Mouse (Mus musculus) lung, postnatal 10 days (tissue): ENCODE results near the gene Rpl36.
A peak's percentile ranks its signal among the peaks of the same experiment; 100 is the strongest.

Experiments used
- DNase-seq: peaks from one replicate; pipeline ENCODE4 v3.0.0; 2021

Rpl36 gene

GRCm38 (mm10) chr17:56613236-56613844 is at the start of gene Rpl36:
Gene Rpl36 (plus strand): TSS chr17:56613416.
- DNase-seq: peak; percentile 97

DNA sequence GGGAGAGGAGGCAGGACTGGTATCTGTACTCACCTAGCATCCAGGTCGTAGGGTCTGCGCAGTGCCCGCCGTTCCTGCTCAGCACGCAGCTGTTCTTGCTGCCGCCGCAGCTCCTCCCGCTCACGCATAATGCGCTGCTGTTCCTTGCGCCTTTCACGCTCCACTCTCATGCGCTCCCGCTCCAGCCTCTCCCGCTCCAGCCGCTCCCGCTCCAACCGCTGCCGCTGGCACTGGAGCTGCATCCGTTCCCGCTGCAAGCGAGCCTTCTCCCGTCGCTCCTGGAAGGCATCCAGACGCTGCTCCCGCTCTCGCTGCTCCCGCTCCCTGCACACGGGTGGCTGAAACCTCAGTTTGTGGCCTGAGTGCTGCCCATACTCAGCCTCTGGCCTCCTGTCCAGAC is 46.9 kb upstream of the Rpl36 start:
- no peak for DNase-seq

GRCm38 (mm10) chr17:56566918-56567317 is 46.3 kb upstream of the Rpl36 start:
- no peak for DNase-seq

- no peak for DNase-seq
These were observed 45.8 kb upstream of the Rpl36 start for GRCm38 (mm10) chr17:56567370-56567769.

DNA sequence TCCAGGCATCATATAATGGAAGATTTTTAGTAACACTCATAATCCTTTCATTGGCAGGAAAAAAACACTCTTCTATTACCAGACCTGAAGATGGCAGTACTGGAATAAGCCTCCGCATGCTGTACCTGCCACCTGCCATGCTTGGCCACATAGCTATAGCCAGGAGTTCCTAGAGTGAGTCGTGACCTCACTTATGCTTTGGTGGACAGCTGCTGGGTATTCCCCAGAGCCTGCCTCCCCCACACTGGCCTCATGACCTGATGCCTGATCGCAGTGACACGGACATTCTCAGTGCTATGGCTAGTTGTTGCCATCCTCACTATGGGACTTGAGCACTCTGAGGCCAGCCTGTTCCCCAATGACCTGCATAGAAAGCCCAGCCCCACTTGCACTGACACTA is 42.9 kb upstream of the Rpl36 start:
- DNase-seq: no peak

DNA sequence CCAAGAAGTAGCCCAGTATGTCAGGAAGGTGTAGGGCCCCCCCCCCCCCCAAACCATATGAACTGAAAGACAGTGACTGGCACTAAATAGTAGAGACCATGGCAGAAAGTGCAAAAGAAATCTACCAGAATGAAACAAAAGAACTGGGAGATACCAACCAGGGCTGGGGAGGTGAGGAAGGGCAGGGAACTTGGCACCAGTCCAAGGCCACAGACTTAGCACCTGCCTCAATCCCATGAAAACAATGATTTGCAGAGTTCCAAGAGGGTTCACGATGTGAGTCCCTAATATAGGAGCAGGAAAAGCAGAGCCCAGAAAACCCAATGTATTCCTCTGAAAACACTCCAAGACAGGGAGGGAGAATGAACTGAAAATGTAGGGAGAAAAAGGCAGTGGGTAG is 41.1 kb upstream of the Rpl36 start:
- no peak for DNase-seq

- no peak for DNase-seq
These were observed 40.3 kb upstream of the Rpl36 start for GRCm38 (mm10) chr17:56572939-56573338.

- no peak for DNase-seq
These were observed 30.1 kb upstream of the Rpl36 start for GRCm38 (mm10) chr17:56583071-56583470.

DNA sequence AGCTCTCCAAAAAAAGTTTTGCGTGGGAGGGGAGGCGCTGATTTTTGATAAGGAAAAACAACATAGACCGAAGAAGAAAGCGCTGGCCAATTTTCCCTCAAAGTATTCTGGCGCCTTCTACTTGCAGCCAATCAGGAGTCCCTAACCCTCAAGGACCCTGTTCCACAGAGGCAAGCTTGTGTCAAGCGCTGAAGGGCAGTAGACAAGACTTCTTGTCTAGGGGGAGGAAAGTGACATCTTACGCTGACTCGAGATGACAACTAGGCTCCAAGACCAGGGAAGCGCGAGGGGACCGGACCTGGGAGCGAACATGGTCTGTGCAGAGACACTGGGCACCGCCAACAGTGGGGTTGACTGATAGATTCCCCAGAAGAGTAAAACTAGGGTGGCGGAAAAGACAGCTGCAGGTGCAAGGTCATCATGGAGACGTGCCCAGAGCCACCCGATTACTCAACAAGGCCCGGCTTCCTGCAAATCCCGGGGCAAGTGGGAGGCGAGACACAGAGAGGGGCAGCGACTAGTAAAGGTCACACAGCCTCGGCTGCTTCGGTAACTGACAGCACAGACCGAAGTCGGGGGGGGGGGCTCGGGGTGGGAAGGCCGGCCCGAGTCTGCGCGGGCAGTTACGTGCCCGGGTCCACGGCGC is 29.5 kb upstream of the Rpl36 start:
- DNase-seq: peak; percentile 72

DNA sequence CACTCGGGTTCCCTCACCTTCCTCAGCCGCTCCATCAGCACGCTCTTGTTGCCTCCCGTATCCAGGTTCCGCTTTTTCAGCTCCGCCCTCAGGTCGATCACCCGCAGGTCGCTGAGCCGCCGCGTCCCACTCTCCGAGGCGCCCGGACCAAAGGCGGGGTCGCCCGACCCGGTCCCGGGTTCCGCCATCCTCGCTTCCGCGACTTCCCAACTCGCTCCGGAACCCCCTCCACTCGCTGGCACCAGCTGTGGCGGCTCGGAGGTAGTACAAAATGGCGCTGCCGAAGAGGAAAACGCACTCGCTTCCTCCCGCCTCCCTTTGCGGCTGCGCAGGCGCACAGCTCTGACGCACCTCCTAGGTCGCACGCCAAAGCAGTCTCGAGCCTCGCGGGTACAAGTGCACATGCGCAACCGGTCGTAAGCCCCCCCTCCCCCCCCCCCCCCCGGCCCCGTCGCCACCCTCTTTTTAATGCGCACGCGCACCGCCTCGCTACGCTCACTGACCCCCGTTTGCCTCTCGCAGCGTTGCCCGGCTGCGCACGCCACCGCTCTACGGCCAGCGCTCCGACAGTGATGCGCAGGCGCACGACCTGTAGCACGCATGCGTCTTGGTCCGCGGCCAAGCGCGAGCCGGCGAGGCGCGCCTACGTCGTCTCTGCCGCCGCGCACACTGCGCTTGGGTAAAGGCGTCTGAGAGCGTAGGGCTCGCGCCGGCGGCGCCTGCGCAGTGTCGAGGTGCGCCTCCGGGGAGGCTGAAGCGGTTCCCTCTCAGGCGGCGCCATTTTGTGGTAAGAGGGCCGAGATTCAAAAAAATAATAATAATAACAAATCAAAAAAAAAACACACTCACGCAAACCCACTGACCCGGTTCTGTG is 28.7 kb upstream of the Rpl36 start, which contains the start of the genes Safb2 and Safb:
TSS of gene Safb2 (minus strand) at position 329 of the 874 bp plus-strand sequence.
TSS of gene Safb (plus strand) at position 569 of the 874 bp plus-strand sequence.
- DNase-seq: peak; percentile 99

DNA sequence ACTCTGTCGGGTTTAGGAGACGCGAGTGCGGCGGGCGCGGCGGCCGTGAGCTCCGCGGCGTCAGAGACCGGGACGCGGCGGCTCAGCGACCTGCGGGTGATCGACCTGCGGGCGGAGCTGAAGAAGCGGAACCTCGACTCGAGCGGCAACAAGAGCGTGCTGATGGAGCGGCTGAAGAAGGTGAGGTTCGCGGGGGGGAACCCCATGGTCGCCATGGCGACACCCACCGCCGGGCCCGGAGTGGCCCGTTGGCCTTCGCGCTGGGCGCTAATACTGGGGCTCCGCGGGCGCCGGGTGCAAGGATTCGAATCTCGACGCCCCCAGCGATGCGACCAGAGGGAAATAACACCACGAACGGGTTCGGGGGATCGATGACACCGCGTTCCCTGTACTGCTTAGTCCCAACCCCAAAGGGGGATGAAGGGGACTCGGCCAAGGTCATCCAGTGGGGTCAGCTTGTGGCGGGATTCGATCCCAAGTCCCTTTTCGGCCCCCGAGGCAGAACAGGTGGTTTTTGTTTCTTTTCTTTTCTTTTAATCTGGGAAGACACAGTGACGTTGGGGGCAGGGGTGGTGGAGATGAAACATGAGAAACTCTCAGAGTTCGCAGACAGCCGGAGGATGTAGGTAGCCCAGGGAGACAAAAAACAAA is 27.9 kb upstream of the Rpl36 start:
- DNase-seq: peak; percentile 60

DNA sequence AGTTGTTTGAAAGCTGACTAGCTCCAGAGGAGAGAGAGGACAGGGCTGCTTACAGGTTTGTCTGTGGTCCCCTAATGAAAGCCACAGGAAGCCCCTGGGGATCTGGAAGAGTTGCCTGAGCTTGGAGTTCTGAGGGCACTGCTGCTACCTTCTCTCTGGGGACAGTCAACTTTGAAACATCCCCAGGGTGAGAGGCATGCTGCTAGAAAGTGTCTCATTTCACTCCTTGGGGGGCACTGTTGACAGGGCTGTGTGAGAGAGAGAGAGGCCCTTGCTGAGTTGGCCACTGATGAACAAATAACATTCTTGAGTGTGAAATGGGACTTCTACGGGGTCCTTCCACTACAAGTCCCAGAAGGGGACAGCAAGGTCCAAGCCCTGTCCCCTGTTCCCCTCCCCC is 25.4 kb upstream of the Rpl36 start:
- no peak for DNase-seq

GRCm38 (mm10) chr17:56588921-56589320 is 24.3 kb upstream of the Rpl36 start:
- DNase-seq: no peak

DNA sequence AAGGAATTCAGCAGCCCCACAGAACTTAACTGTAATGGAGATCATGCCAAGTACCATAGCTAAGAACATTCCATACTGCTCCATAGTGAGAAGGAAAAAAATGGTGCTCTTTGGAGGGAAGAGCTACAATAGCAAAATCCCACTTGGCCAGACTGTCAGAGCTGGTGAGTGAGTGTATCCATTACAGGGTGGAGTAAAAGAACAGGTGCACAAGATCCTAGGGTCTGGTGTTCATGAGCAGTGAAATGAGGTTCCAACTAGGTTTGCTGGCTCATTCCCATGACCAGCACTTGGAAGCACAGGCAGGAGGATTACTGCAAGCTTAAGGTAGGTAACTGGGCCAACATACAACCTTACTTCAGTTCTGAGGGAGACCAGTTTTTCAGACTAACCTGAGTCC is 20.7 kb upstream of the Rpl36 start:
- DNase-seq: no peak

- DNase-seq: peak; percentile 45
These were observed 19.5 kb upstream of the Rpl36 start for GRCm38 (mm10) chr17:56593527-56594271.

DNA sequence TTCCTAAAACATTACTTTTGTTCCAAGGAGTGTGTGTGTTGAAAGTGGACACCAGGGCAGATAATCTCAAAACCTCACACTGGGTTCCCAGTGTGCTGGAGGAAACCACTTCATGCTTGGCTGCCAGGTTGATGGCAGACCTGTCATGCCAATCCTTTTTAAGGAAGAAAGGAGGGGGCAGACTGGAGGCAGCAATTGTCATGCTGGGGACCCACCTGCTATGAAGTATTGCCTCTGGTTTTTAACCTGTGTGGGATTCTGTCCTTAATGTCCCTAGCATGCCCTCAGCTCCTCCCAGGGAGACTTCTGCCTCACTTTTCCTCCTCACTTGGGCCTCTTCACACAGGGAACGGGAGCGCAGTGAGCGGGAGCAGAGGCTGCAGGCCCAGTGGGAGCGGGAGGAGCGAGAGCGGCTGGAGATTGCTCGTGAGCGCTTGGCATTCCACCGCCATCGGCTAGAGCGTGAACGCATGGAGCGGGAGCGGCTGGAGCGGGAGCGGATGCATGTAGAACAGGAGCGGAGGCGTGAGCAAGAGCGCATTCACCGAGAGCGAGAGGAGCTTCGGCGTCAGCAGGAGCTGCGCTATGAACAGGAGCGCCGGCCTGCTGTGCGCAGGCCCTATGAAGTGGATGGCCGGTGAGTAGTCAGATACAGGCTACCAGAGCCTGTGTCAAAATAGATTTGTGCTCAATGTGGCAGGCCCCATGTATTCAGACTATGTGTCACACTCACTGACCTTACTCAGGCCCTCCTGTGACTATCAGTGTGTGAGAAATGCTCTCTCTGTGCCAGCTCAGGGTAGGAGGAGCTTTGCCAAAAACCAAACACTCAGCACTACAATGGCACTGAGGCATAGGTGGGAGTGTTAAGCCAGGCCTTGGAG is 9.8 kb upstream of the Rpl36 start:
- DNase-seq: no peak

DNA sequence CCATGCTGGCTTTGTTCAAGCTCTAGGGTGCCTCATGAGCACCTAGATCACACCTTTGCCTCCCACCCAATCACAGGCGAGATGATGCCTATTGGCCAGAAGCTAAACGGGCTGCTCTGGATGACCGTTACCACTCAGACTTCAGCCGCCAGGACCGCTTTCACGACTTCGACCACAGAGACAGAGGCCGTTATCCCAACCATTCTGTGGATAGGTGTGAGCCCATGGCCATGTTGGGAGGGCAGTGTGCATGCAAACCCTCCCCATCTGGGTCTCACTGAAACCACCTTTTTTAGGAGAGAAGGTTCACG is 9.2 kb upstream of the Rpl36 start:
- DNase-seq: no peak

DNA sequence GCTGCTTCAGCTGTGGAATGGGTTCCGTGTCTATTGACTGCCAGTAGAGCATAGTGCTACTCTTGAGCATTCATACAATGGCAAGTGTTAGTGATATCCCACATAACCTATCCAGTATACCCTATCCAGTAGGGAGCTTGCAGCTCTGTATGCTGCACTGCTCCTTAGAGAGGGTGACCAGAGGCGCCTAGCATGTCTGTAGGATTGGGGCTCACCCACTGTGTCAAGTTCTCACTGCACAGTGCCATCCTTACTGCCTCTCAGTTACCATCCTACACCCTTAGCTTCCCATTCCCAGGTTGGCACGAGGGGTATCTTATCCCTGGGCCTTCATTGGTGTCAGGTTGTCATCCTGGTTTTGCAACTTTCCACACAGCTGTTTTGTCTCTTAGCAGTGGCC is 8.8 kb upstream of the Rpl36 start:
- no peak for DNase-seq

- no peak for DNase-seq
These were observed 7.8 kb upstream of the Rpl36 start for GRCm38 (mm10) chr17:56605431-56605830.

GRCm38 (mm10) chr17:56607521-56608062 is 5.6 kb upstream of the Rpl36 start:
- DNase-seq: no peak

GRCm38 (mm10) chr17:56608699-56609098 is 4.5 kb upstream of the Rpl36 start:
- DNase-seq: no peak
